Mouse (Mus musculus): ENCODE measurements at regions not wholly inside any gene's neighbourhood (a gene's known extent, or its start where the extent isn't known, plus 50 kb on each side); places are given as distances from the start of the nearest gene placed in this dataset.
A peak's percentile ranks its signal among the peaks of the same experiment; 100 is the strongest.

- no peak for DNase-seq
Observed at GRCm38 (mm10) chr14:113566885-113567284, 252.5 kb downstream of the Tpm3-rs7 start.

- DNase-seq = peak; percentile 46
Observed at GRCm38 (mm10) chr14:113590811-113591210, 276.4 kb downstream of the Tpm3-rs7 start.

GRCm38 (mm10) chr14:113627115-113627514, 312.7 kb downstream of the Tpm3-rs7 start:
- no peak for DNase-seq

- DNase-seq = no peak
Observed at GRCm38 (mm10) chr14:113651296-113651695, 336.9 kb downstream of the Tpm3-rs7 start.

- no peak for DNase-seq
Observed at GRCm38 (mm10) chr14:113656864-113657263, 342.5 kb downstream of the Tpm3-rs7 start.

GRCm38 (mm10) chr14:113668660-113669059, 354.3 kb downstream of the Tpm3-rs7 start:
- no peak for DNase-seq

DNA sequence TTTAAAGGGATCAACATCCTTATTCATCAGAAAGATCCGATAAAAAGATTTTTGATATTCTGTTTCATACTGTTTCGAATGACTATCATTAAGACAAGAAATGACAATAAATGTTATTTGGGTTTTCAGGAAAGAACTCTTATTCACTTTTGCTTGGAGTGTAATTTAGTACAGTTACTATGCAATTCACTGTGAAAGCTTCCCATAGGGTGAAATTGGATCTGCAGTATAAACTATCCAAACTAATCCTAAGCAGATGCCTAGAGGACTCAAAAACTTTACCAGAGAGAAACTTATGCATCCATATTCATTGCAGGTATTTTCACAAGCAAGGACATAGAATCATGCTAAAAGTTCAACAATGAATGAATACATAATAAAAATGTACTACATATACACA, 355.0 kb downstream of the Tpm3-rs7 start:
- DNase-seq = peak; percentile 14

DNA sequence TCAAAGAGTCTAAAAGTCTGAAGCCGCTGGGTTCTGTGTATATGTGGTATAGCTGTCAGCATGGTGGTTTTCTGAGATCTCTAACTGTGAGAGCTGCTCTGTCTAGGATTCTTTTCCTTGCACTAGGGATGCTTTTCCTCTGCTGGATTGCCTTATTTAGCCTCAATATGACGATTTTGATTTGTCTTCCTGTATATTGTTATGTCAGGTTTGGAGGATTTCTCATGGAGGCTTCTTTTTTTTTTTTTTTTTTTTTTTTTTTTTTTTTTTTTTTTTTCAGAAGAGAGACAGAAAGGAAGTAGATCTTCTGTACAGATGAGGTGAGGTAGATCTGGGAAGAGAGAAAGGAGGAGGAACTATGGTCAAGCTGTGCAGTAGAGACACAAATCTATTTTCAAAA, 396.5 kb downstream of the Tpm3-rs7 start:
- no peak for DNase-seq

All from embryo, embryonic 11 days (tissue).